Mouse (Mus musculus) left cerebral cortex, postnatal 10 days (tissue): ENCODE data around the gene Setd2. TPM values are rescaled to one million over a fixed set of nuclear protein-coding genes. Genes with fewer than 3 reads are reported as not detected.

Source experiments
- DNase-seq, 2 experiments: peaks; one replicate each; pipeline ENCODE4 v3.0.0; 2021 to 2022; ENCODE audit warnings: low spot score in 2 of 2, mixed read lengths in 1 of 2; ENCODE audit errors: extremely low spot score in 1 of 2
- intact Hi-C: fragments of 180-260 bp; cut with DNase I; formaldehyde crosslinking; loops from one replicate; pipeline ENCODE4 v1.15.1; 2025
- total RNA-seq, 2 experiments: library from RNA; stranded (reverse); gene quantifications; 2 replicates each; pipeline ENCODE4 v1.2.3; 2021

The Setd2 gene
- total RNA-seq, 2 experiments from 2014 or later = 77.2 to 80.2 TPM

DNA sequence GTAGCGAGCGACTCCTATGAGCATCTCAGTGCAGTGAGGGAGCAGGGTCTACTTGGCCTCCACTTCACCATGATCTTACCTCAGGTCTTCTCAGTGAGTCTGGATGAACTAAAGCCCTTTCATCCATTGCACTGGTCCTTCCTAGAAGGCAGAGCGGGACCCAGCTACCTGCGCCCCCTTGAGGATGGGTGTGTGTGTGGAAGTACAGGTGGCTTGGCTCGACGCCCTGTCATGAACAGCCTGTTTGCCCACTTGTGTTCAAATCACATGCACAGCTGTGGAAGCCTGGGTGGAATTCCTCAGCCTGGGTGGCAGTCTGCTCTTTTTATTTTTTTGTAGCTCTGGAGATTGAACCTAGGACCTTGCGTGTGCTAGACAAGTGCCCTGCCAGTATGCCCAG is 87.8 kb downstream of the Setd2 start:
- intact Hi-C loops = no loop called here

DNA sequence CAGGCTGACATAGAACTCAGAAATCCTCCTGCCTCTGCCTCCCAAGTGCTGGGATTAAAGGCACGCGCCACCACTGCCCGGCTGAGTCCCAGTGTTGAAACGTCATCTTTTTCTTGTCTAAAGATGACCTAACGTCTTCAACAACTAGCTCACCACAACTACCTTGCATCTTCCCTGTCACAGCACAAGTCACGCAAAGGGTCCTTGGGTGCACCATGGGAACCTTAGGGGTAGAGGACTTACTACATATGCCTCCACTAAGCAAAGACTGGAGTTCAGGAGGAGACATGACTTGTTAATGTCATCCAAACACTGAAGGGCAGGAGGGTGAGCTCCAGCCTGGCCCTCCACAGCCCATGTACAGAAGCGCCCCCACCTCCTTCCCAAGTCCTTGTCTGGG is 88.3 kb downstream of the Setd2 start:
- peak in 1 of 2 experiments; percentile 8 for DNase-seq

More for the DNA sequence above, 87.8 kb downstream of the Setd2 start:
- DNase-seq = peak in 1 of 2 experiments; percentile 36

GRCm38 (mm10) chr9:110622621-110623219 is 90.3 kb downstream of the Setd2 start:
- DNase-seq = no peak
- intact Hi-C loops = no loop called here

More for the DNA sequence above, 88.3 kb downstream of the Setd2 start:
- intact Hi-C loops = no loop called here

DNA sequence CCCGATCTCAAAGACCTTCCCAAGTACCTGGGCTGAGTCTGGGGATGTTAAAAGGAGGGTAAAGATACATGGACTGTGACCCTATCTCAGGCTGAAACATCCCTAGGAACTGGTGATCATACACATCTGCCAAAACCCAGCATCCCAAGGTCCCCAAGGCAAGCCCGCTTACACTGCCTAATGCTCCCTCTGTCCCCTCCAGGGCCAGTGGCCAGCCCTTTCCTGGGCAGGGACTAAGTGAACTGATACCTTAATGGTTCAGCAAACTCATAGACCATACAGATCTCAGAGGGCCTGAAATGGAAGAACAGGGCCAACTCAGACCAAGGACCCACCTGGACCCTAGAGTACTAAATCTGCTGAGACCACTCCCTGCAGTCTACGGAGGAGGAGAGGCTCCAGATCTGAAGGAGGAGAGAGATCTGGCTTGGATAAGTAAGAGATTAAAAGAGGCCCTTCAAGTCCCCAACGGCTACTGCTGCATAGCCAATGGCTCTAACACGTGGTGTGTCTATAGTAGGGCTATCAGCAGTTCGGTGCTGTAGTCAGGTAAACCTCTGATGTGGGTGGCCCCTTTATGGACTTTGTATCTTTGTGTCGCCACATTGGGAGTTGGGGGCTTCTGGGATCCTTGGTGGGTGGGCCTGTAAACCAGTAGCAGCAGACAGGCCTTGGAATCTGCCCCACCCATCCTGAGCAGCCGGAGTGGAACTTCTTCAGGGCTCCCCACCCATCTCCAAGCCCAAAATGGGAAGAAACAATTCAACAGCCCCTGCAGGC is 91.2 kb downstream of the Setd2 start:
- intact Hi-C loops = no loop called here

GRCm38 (mm10) chr9:110624361-110625166 is 92.2 kb downstream of the Setd2 start, which contains the start of gene Nradd:
Gene Nradd, minus strand, starts transcription at chr9:110624452.
- DNase-seq = peak; percentile 78 to 96
- intact Hi-C loops = no loop called here

More for the DNA sequence above, 91.2 kb downstream of the Setd2 start:
- DNase-seq = peak in 1 of 2 experiments; percentile 23

- peak in 1 of 2 experiments; percentile 19 for DNase-seq
- intact Hi-C loops = no loop called here
These were observed 93.0 kb downstream of the Setd2 start for GRCm38 (mm10) chr9:110625350-110625908.

GRCm38 (mm10) chr9:110630171-110630570 is 97.8 kb downstream of the Setd2 start:
- peak in 1 of 2 experiments; percentile 44 for DNase-seq
- intact Hi-C loops = loop anchor here (10.0 kb wide), 1 partner anchor 145 kb away; no protein-coding TSS in a partner anchor

DNA sequence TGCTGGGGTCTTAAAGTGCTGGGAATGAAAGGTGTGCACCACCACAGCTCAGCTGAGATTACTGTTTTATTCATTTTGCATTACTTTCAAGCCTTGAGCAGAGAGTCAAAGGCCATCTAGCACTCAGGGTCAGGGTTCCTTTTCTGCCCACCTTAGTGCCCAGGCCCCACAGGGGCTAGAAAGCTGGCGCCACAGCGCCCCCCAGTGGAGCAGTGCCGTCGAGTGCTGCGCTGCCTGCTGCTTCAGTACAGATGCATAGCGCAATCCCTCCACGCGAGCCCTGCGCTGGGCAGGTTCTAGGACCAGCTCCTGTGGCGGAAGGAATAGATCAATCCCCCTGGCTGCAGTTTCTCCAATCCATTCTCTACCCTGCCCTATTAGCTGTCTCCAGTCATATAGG is 98.8 kb downstream of the Setd2 start:
- DNase-seq = peak in 1 of 2 experiments; percentile 75
- intact Hi-C loops = loop anchor here (10.0 kb wide), 1 partner anchor 144 kb away; no protein-coding TSS in a partner anchor

DNA sequence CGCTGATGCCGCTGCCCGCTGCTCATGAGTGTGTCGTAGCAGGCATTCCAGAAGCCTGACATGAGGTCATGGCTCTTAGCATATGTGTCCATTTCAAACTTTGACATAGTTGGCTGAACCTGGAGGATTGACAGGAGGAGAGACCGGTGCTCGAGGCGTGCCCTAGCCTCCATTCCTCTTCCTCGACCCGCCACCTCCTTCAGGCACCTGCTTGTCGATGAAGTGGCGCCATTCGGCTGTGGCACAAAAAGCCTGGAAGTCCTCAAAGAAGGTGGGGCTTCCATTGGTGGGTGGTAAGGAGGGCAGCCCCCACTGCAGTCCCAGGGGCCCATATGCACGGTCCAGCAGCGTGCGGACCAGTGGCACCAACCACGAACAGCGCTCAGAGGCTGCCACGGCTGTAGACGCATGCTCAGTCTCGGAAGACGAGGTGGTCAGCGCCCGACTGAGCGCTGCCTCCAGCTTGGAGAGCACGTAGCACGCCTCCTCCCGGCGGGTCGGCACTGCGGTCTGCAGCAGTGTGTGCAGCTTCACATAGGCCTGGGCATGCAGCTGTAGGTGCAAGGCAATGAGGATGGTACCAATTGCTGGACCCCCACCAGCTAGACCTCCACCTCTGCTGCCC is 99.4 kb downstream of the Setd2 start:
- intact Hi-C loops = loop anchor here (10.0 kb wide), 1 partner anchor 143 kb away; no protein-coding TSS in a partner anchor
- peak in 1 of 2 experiments; percentile 42 for DNase-seq

DNA sequence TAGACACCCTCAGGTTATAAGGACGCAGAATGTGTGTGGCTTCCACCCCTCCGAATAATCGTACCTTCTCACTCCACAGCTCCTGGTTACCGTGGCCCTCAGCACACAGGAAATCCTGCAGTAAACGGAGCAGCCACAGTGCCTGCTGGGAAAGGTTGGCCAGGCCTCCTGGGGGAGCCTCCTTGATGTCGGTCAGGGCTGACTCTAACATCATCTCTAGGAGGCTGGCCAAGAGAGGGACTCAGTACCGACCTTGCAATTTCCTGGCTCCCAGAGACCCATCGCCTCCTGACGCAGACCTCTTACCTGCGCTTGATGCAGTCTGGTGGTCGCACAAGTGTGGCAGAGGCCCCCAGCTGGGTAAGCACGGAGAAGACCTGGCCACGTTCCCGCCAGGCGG is 100.3 kb downstream of the Setd2 start:
- intact Hi-C loops = loop anchor here (10.0 kb wide), 1 partner anchor 142 kb away; no protein-coding TSS in a partner anchor
- DNase-seq = no peak

DNA sequence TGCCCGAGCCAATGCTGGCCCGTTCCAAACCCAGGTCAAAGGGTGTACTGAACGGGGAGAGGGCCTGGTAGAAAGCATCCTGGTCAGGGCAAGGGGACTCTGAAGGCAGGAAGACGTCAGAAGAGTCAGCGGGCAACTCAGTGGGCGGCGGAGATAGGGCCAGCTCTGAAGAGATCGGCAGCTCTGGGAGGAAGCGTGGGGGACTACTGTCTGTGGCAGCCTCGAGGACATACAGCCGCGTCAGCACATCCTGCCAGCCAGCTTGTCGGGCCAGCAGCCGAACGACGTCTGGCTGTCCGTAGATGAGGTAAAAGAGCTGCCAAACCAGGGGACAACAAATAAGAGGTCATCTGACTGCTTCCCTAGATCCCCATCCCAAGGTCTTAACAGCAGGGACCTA is 101.5 kb downstream of the Setd2 start:
- intact Hi-C loops = loop anchor here (10.0 kb wide), 1 partner anchor 141 kb away; no protein-coding TSS in a partner anchor
- peak in 1 of 2 experiments; percentile 59 for DNase-seq

- peak; percentile 70 to 91 for DNase-seq
- intact Hi-C loops = loop anchor here (1.0 to 10.0 kb wide), 2 partner anchors 74 to 140 kb away; no protein-coding TSS in a partner anchor
These were observed 102.8 kb downstream of the Setd2 start for GRCm38 (mm10) chr9:110635225-110635624.

GRCm38 (mm10) chr9:110638611-110639021 is 106.2 kb downstream of the Setd2 start:
- peak in 1 of 2 experiments; percentile 62 for DNase-seq
- intact Hi-C loops = loop anchor here (10.0 kb wide), 1 partner anchor 136 kb away; no protein-coding TSS in a partner anchor

GRCm38 (mm10) chr9:110641006-110641405 is 108.6 kb downstream of the Setd2 start:
- intact Hi-C loops = no loop called here
- DNase-seq = no peak

- DNase-seq = no peak
- intact Hi-C loops = no loop called here
These were observed 110.6 kb downstream of the Setd2 start for GRCm38 (mm10) chr9:110642812-110643524.

DNA sequence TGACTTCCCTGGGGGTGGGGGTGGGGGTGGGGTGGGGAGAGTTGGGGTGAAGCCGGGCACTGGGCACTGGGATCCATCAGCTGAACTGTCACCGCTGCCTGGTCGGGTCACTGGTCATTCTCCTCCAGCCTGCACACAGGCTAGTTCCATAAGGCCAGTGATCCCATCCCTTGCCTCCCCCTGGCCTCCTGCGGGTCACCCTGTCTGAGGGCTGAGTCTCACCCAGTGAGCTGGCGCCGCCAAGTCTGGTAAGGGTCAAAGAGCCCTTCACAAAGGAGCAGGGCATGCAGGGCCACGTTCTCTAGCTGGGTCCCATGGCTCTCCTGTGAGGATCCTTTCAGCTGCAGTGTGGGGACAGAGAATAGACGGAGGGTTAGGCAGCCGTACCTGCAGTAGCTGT is 111.4 kb downstream of the Setd2 start:
- intact Hi-C loops = no loop called here
- DNase-seq = no peak

- no peak for DNase-seq
- intact Hi-C loops = no loop called here
These were observed 111.9 kb downstream of the Setd2 start for GRCm38 (mm10) chr9:110644295-110644694.
